Mouse (Mus musculus) central nervous system, embryonic 14 days (tissue): ENCODE measurements around the gene Rftn1. TPM values are rescaled to one million over a fixed set of nuclear protein-coding genes. Genes with fewer than 3 reads are reported as not detected.

Experiments
- polyA plus RNA-seq: library from polyadenylated mRNA; depleted of rRNA; stranded (reverse); fragments of >200 nt; gene quantifications from 2 replicates; pipeline ENCODE4 v1.2.3, GENCODE M21; 2012; rRNA removed

Gene Rftn1
- 15.8 and 16.8 TPM in 2 replicates for polyA plus RNA-seq

GRCm38 (mm10) chr17:50190131-50191015 is at the start of gene Rftn1:
TSS of gene Rftn1 (minus strand) at chr17:50190674.

Other genes starting within 250 kb of the Rftn1 start
- gene Dazl, start 103.0 kb upstream of the Rftn1 start, polyA plus RNA-seq: 0.31 and 0.33 TPM in 2 replicates